Mouse (Mus musculus) heart, embryonic 13.5 days (tissue): ENCODE data around the gene Kctd2. TPM values are rescaled to one million over a fixed set of nuclear protein-coding genes. Genes with fewer than 3 reads are reported as not detected.
"Not testable (repeated sequence)": the region's sequence is repeated elsewhere in the genome, so short reads cannot be mapped to it uniquely, and the experiment has no call there.

Source experiments
- ATAC-seq: fragments of 200-750 bp; cut with Nextera tagmentation; 2 replicates; pipeline ENCODE4 v1.8.0; 2017; ENCODE audit warnings: moderate TSS enrichment; ENCODE audit not compliant: insufficient number of reproducible peaks, low FRiP score, low TSS enrichment; ENCODE audit errors: extremely low read depth
- H3K27ac ChIP-seq: fragments of 300-500 bp; sonication (generic); replicated peaks from 2 replicates; pipeline ENCODE4 v1.5.1; 2015; ENCODE audit warnings: moderate library complexity, mild to moderate bottlenecking, inconsistent platforms
- H3K27me3 ChIP-seq: fragments of 300-500 bp; sonication (generic); replicated peaks from 2 replicates; pipeline ENCODE4 v1.6.1; 2015; ENCODE audit warnings: mild to moderate bottlenecking, inconsistent platforms
- H3K36me3 ChIP-seq: fragments of 300-500 bp; sonication (generic); 2 replicates; pipeline ENCODE4 v1.6.1; 2015; ENCODE audit warnings: mild to moderate bottlenecking, inconsistent platforms
- H3K4me1 ChIP-seq: fragments of 300-500 bp; sonication (generic); 2 replicates; pipeline ENCODE4 v1.6.1; 2015; ENCODE audit warnings: inconsistent platforms
- H3K4me2 ChIP-seq: fragments of 300-500 bp; sonication (generic); 2 replicates; pipeline ENCODE4 v1.6.1; 2015; ENCODE audit warnings: inconsistent platforms, mild to moderate bottlenecking, moderate library complexity
- H3K4me3 ChIP-seq: fragments of 300-500 bp; sonication (generic); 2 replicates; pipeline ENCODE4 v1.5.1; 2015; ENCODE audit warnings: moderate library complexity, mild to moderate bottlenecking, inconsistent platforms
- H3K9ac ChIP-seq: fragments of 300-500 bp; sonication (generic); 2 replicates; pipeline ENCODE4 v1.6.1; 2015; ENCODE audit warnings: inconsistent platforms, mild to moderate bottlenecking, moderate library complexity
- H3K9me3 ChIP-seq: fragments of 300-500 bp; sonication (generic); 2 replicates; pipeline ENCODE4 v1.6.1; 2016; ENCODE audit warnings: inconsistent platforms
- WGBS: fragments of 180-500 bp; shearing (Covaris S2); methylation state at CpG from one replicate; pipeline ENCODE4 v1.1.7; 2015; ENCODE audit warnings: mixed read lengths; 5-methylcytosine and 5-hydroxymethylcytosine counted together
- microRNA-seq: library from miRNA; unstranded; fragments of <30 nt; microRNA quantifications from one replicate; pipeline ENCODE4, GENCODE M21; 2016
- polyA plus RNA-seq: library from polyadenylated mRNA; unstranded; fragments of >200 nt; fragmentation: Nextera tagmentation; extraction: Ambion mirVana; gene quantifications from 2 replicates; pipeline ENCODE4 v1.2.1, GENCODE M21; 2015

Gene Kctd2
- polyA plus RNA-seq, 1 experiment from 2014 or later, result 8.8 TPM

DNA sequence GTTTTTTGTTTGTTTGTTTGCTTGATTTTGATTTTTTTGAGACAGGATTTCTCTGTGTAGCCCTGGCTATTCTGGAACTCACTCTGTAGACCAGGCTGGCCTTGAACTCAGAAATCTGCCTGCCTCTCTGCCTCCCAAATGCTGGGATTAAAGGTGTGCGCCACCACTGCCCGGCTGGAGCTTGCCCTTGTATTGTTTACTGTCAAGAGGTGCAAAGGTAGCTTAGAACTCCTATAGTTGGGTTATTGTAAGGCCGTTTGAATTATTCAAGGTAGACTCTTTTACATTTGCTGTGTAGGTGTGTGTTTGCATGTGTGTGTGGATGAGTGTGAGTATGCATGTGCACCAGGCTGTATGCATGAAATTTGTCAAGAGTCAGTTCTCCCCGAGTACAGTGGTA is 56.7 kb downstream of the Kctd2 start:
- H3K9me3 ChIP-seq, ATAC-seq, H3K27me3 ChIP-seq, H3K36me3 ChIP-seq, H3K27ac ChIP-seq: not testable (repeated sequence)
- 76% methylated on average over 4 of the region's 4 CpGs for WGBS
- Histone ChIP-seq H3K9ac (peak overlapping the region; percentile 93), H3K4me2 (peak overlapping the region; percentile 98), H3K4me1 (peaks cover 44% of the 10 kb centered on the region), H3K4me3 (peak overlapping the region; percentile 85)

DNA sequence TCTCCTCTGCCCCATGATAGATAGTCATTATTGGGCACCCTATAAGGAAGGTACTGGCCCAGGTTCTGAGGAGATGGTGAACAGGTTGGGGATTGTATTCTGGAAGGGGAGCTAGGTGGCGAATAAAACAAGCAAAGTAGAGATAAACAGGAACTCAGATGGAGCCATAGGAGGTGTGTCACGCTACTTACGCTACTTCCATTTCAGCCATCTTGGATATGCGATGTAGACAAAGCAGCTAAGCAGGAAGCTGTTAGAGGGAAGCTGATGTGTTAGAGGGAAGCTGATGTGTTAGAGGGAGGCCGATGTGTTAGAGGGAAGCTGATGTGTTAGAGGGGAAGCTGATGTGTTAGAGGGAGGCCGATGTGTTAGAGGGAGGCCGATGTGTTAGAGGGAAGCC is 57.5 kb downstream of the Kctd2 start:
- H3K27me3 ChIP-seq, H3K27ac ChIP-seq, ATAC-seq, H3K9me3 ChIP-seq, H3K4me3 ChIP-seq, H3K36me3 ChIP-seq: not testable (repeated sequence)
- Histone ChIP-seq H3K4me2 (peak overlapping the region; percentile 98), H3K4me1 (peaks cover 41% of the 10 kb centered on the region), H3K9ac (peak overlapping the region; percentile 93; the same call in 1 of the 2 replicates)
- 83% methylated on average over 7 of the region's 7 CpGs for WGBS

GRCm38 (mm10) chr11:115478296-115478938 is 58.5 kb downstream of the Kctd2 start:
- Histone ChIP-seq H3K27me3 (no peaks in the 10 kb centered on the region), H3K4me3 (no peak overlapping the region), H3K36me3 (peaks cover 6% of the 10 kb centered on the region), H3K4me1 (peaks cover 33% of the 10 kb centered on the region), H3K4me2 (no peak overlapping the region), H3K9ac (no peak overlapping the region), H3K9me3 (no peaks in the 10 kb centered on the region), H3K27ac (no peak overlapping the region)
- 81% methylated on average over 9 of the region's 9 CpGs for WGBS
- no peak for ATAC-seq

Small RNA genes lying within 50 kb of the gene (microRNA-seq; reads per million reads assigned to microRNA genes)
- 0.61 reads per million for gene Mir3968

Other genes with a start within 250 kb of the Kctd2 start
- gene Tmem104, start 232.6 kb upstream of the Kctd2 start, polyA plus RNA-seq, result 7.1 and 7.7 TPM in 2 replicates
- 13.8 and 19.0 TPM in 2 replicates for gene Nat9, start 232.3 kb upstream of the Kctd2 start, polyA plus RNA-seq
- 0.04 TPM in 1 of 2 replicates, not detected in the other for gene Grin2c, start 152.9 kb upstream of the Kctd2 start, polyA plus RNA-seq
- 9.5 and 11.7 TPM in 2 replicates for gene Fdxr, start 143.1 kb upstream of the Kctd2 start, polyA plus RNA-seq
- 0.71 and 0.74 TPM in 2 replicates for gene Fads6, start 122.5 kb upstream of the Kctd2 start, polyA plus RNA-seq
- not detected in 2 replicates for gene Otop2, start 113.0 kb upstream of the Kctd2 start, polyA plus RNA-seq
- 0.09 and 0.13 TPM in 2 replicates for gene Ush1g, start 98.1 kb upstream of the Kctd2 start, polyA plus RNA-seq
- gene Otop3, start 85.4 kb upstream of the Kctd2 start, polyA plus RNA-seq, result not detected in 2 replicates
- gene Hid1, start 52.4 kb upstream of the Kctd2 start, polyA plus RNA-seq, result 6.8 and 7.0 TPM in 2 replicates
- 6.7 and 7.4 TPM in 2 replicates for gene Cdr2l, start 38.2 kb upstream of the Kctd2 start, polyA plus RNA-seq
- 173 and 184 TPM in 2 replicates for gene Mrpl58, start 16.4 kb upstream of the Kctd2 start, polyA plus RNA-seq
- 1,581 and 1,838 TPM in 2 replicates for gene Atp5h, start 166 bp upstream of the Kctd2 start, polyA plus RNA-seq
- 0.07 and 0.19 TPM in 2 replicates for gene Trim80, start 20.4 kb downstream of the Kctd2 start, polyA plus RNA-seq
- gene Slc16a5, start 42.3 kb downstream of the Kctd2 start, polyA plus RNA-seq, result 0.10 and 0.21 TPM in 2 replicates
- gene Armc7, start 55.5 kb downstream of the Kctd2 start, polyA plus RNA-seq, result 6.6 and 6.9 TPM in 2 replicates
- 57.0 and 59.4 TPM in 2 replicates for gene Nt5c, start 71.7 kb downstream of the Kctd2 start, polyA plus RNA-seq
- gene Jpt1, start 94.3 kb downstream of the Kctd2 start, polyA plus RNA-seq, result 432 and 502 TPM in 2 replicates
- 606 and 657 TPM in 2 replicates for gene Sumo2, start 116.1 kb downstream of the Kctd2 start, polyA plus RNA-seq
- 111 and 113 TPM in 2 replicates for gene Nup85, start 144.3 kb downstream of the Kctd2 start, polyA plus RNA-seq
- 79.2 and 86.8 TPM in 2 replicates for gene Mrps7, start 183.8 kb downstream of the Kctd2 start, polyA plus RNA-seq
- gene Gga3, start 183.9 kb downstream of the Kctd2 start, polyA plus RNA-seq, result 14.0 and 14.9 TPM in 2 replicates
- 23.1 and 24.6 TPM in 2 replicates for gene Mif4gd, start 192.8 kb downstream of the Kctd2 start, polyA plus RNA-seq
- 36.4 and 37.2 TPM in 2 replicates for gene Slc25a19, start 208.2 kb downstream of the Kctd2 start, polyA plus RNA-seq